ENCODE assay signal across 8 mouse cellular contexts in genomic region chr1:181352367-181353199, GRCm38 (mm10). TPM values are rescaled to one million over a fixed set of nuclear protein-coding genes. Genes with fewer than 3 reads are reported as not detected.
A peak's percentile ranks its signal among the peaks of the same experiment; 100 is the strongest.
DNase-seq lines count a peak whose midpoint lies in the region; ATAC-seq and TF ChIP-seq lines count a peak whose summit lies in the region.

TSS of gene Cnih3 (plus strand) at chr1:181352628.

- H3K4me1 ChIP-seq in kidney, adult 2 months (ENCODE audit: control insufficient read depth, insufficient read depth, low read length): no peaks in the 10 kb centered on the region
- peaks cover 4 to 7% of the 10 kb centered on the region in 2 experiments; a peak in 2 of 4 replicates for H3K4me1 ChIP-seq in heart, embryonic 14.5 days (ENCODE audit: control insufficient read depth in 2 of 2, insufficient read depth in 2 of 2, low read length in 2 of 2)
- H3K4me1 ChIP-seq in lung, embryonic 14.5 days (ENCODE audit: insufficient read depth): no peaks in the 10 kb centered on the region; the same call in 1 of the 2 replicates

- DNase-seq in kidney, adult 2 months: peak; percentile 7
- DNase-seq in kidney, adult 11 months: no peak
- DNase-seq in embryo, embryonic 10.5 days (ENCODE audit: low spot score): peak; percentile 78
- peak in 1 of 2 experiments; percentile 65 for DNase-seq in layer of hippocampus, adult 2 months (ENCODE audit: low spot score in 2 of 2)
- DNase-seq in lung, embryonic 14.5 days: peak; percentile 69
- DNase-seq in ovary, postnatal 14 days (ENCODE audit: low spot score): peak; percentile 19
- no peak for DNase-seq in MN1 (ENCODE audit: low spot score)

- peak; percentile 39; the same call in 1 of the 2 replicates for ATAC-seq in heart, embryonic 14.5 days (ENCODE audit: insufficient number of reproducible peaks, insufficient read depth, low FRiP score, low read depth)
- peak; percentile 66 for ATAC-seq in lung, embryonic 14.5 days (ENCODE audit: insufficient read depth)

- H3K4me3 ChIP-seq in kidney, adult 2 months (ENCODE audit: insufficient read depth, low read depth, low read length): peak within 1 kb of the TSS; percentile 24; the same call in 1 of the 2 replicates
- H3K4me3 ChIP-seq in heart, embryonic 14.5 days (ENCODE audit: control insufficient read depth in 1 of 2, insufficient read depth in 1 of 2, low read depth in 1 of 2, low read length in 2 of 2): peak within 1 kb of the TSS; percentile 50 to 52
- peak within 1 kb of the TSS; percentile 67 for H3K4me3 ChIP-seq in layer of hippocampus, adult 2 months
- peak within 1 kb of the TSS; percentile 50 for H3K4me3 ChIP-seq in lung, embryonic 14.5 days (ENCODE audit: low read depth, low read length)

- TF ChIP-seq CTCF in kidney, adult 2 months (conservative IDR thresholded peaks at IDR 0.05; ENCODE audit: insufficient read depth, insufficient read length, low read depth, low read length): no peak
- 0 out of 2 replicates have a peak, but pooled peaks have one; percentile 2 for TF ChIP-seq CTCF in layer of hippocampus, adult 2 months (conservative IDR thresholded peaks at IDR 0.05)
- no peak for TF ChIP-seq CTCF in lung, embryonic 14.5 days (IDR thresholded peaks at IDR 0.05; ENCODE audit: low read depth)

- H3K4me2 ChIP-seq in heart, embryonic 14.5 days (ENCODE audit: low read length): peak within 1 kb of the TSS; percentile 97
- peak within 1 kb of the TSS; percentile 96 for H3K4me2 ChIP-seq in lung, embryonic 14.5 days

- TF ChIP-seq POLR2A in kidney, adult 2 months (IDR thresholded peaks at IDR 0.05; ENCODE audit: low read depth, low read length): no peak

- under 1% methylated on average over 77 of the region's 78 CpGs for WGBS in kidney, adult 2 months
- under 1% methylated on average over 76 of the region's 78 CpGs for WGBS in heart, embryonic 14.5 days
- WGBS in lung, embryonic 14.5 days: under 1% methylated on average over 78 of the region's 78 CpGs

- no peak within 1 kb of the TSS for H3K27ac ChIP-seq in kidney, adult 2 months (ENCODE audit: insufficient read depth, low read depth, low read length)
- no peak within 1 kb of the TSS for H3K27ac ChIP-seq in heart, embryonic 14.5 days (replicated peaks in 1 of 2; ENCODE audit: control insufficient read depth in 1 of 2, insufficient read depth in 1 of 2, low read depth in 2 of 2, low read length in 2 of 2)
- peak within 1 kb of the TSS; percentile 89 for H3K27ac ChIP-seq in layer of hippocampus, adult 2 months
- no peak within 1 kb of the TSS for H3K27ac ChIP-seq in lung, embryonic 14.5 days (ENCODE audit: low read depth)

- H3K9ac ChIP-seq in heart, embryonic 14.5 days (ENCODE audit: low read length): peak within 1 kb of the TSS; percentile 63
- H3K9ac ChIP-seq in lung, embryonic 14.5 days: peak within 1 kb of the TSS; percentile 54

- no peaks in the 10 kb centered on the region for H3K27me3 ChIP-seq in kidney, adult 2 months (replicated peaks; ENCODE audit: control insufficient read depth, insufficient read depth, low read length)
- H3K27me3 ChIP-seq in heart, embryonic 14.5 days (ENCODE audit: control insufficient read depth, insufficient read depth, low read length): peaks cover 56% of the 10 kb centered on the region
- H3K27me3 ChIP-seq in lung, embryonic 14.5 days (ENCODE audit: insufficient read depth, low read length): peaks cover 43% of the 10 kb centered on the region

- H3K9me3 ChIP-seq in heart, embryonic 14.5 days (ENCODE audit: control insufficient read depth, low read length): no peaks in the 10 kb centered on the region
- no peaks in the 10 kb centered on the region for H3K9me3 ChIP-seq in lung, embryonic 14.5 days (ENCODE audit: low read depth, low read length)

- H3K36me3 ChIP-seq in kidney, adult 2 months (ENCODE audit: control insufficient read depth, insufficient read depth, low read length): no peaks in the 10 kb centered on the region
- no peaks in the 10 kb centered on the region for H3K36me3 ChIP-seq in heart, embryonic 14.5 days (ENCODE audit: control insufficient read depth, insufficient read depth, low read length)
- no peaks in the 10 kb centered on the region for H3K36me3 ChIP-seq in lung, embryonic 14.5 days (ENCODE audit: insufficient read depth)

RNA-seq across cellular contexts. Expression of gene Cnih3, which starts in this region (rescaled TPM):
- not detected in 2 replicates for polyA plus RNA-seq in kidney, adult 2 months (2012; rRNA removed)
- 0.16 and 0.18 TPM in 2 replicates for polyA plus RNA-seq in heart, embryonic 14.5 days (2014; fragmentation: Nextera tagmentation; extraction: Ambion mirVana)
- 10 to 100 TPM; 68.5 to 71.3 TPM for total RNA-seq in layer of hippocampus, adult 2 months (2021)
- polyA plus RNA-seq in lung, embryonic 14.5 days (2014; fragmentation: Nextera tagmentation; extraction: Ambion mirVana): 0.18 TPM in 1 of 2 replicates, not detected in the other

Comparison
In these comparisons a context has a peak if more than half of its experiments do, and no peak if none do; other contexts are left out.
1. Peak in DNase-seq and H3K4me3 ChIP-seq in kidney, adult 2 months; RNA of the gene not detected or under 1 TPM.
2. Peak in ATAC-seq, H3K4me3 ChIP-seq, H3K9ac ChIP-seq and H3K4me2 ChIP-seq in heart, embryonic 14.5 days; RNA of the gene not detected or under 1 TPM.
3. Peak in DNase-seq, ATAC-seq, H3K4me3 ChIP-seq, H3K9ac ChIP-seq and H3K4me2 ChIP-seq in lung, embryonic 14.5 days; RNA of the gene not detected or under 1 TPM.
4. DNase-seq: peak in embryo, embryonic 10.5 days (single experiment) and ovary, postnatal 14 days (single experiment); none in kidney, adult 11 months (single experiment) and MN1 (single experiment).
5. Peak in every context shown above with its lines, with median percentiles within 50 percentile points of each other: H3K4me3 ChIP-seq.